Mouse (Mus musculus) limb, embryonic 11.5 days (tissue): ENCODE measurements around the gene Mto1. TPM values are rescaled to one million over a fixed set of nuclear protein-coding genes. Genes with fewer than 3 reads are reported as not detected.
"Not testable (repeated sequence)": the region's sequence is repeated elsewhere in the genome, so short reads cannot be mapped to it uniquely, and the experiment has no call there.

ENCODE experiments used
- ATAC-seq: fragments of 200-750 bp; cut with Nextera tagmentation; 2 replicates; pipeline ENCODE4 v1.8.0; 2017; ENCODE audit warnings: low read depth; ENCODE audit not compliant: insufficient number of reproducible peaks, low FRiP score, low TSS enrichment
- DNase-seq: peaks from one replicate; pipeline ENCODE4 v3.0.0-alpha.2; 2015; ENCODE audit warnings: low spot score
- H3K27ac ChIP-seq: fragments of 300-500 bp; sonication (generic); replicated peaks from 2 replicates; pipeline ENCODE4 v1.5.1; 2014; ENCODE audit warnings: low read depth, mild to moderate bottlenecking, low read length
- H3K27me3 ChIP-seq: fragments of 300-500 bp; sonication (generic); 2 replicates; pipeline ENCODE4 v1.6.1; 2014; ENCODE audit warnings: mild to moderate bottlenecking, low read length, mixed read lengths; ENCODE audit not compliant: control insufficient read depth, insufficient read depth
- H3K36me3 ChIP-seq: fragments of 300-500 bp; sonication (generic); 2 replicates; pipeline ENCODE4 v1.6.1; 2014; ENCODE audit warnings: mild to moderate bottlenecking, low read length, moderate library complexity, mixed read lengths; ENCODE audit not compliant: control insufficient read depth, insufficient read depth
- H3K4me1 ChIP-seq: fragments of 300-500 bp; sonication (generic); 2 replicates; pipeline ENCODE4 v1.6.1; 2014; ENCODE audit warnings: low read length, mixed read lengths; ENCODE audit not compliant: control insufficient read depth, insufficient read depth
- H3K4me2 ChIP-seq: fragments of 300-500 bp; sonication (generic); 2 replicates; pipeline ENCODE4 v1.6.1; 2014; ENCODE audit warnings: low read depth, mild to moderate bottlenecking, moderate library complexity; ENCODE audit not compliant: severe bottlenecking
- H3K4me3 ChIP-seq: fragments of 300-500 bp; sonication (generic); 2 replicates; pipeline ENCODE4 v1.5.1; 2014; ENCODE audit warnings: low read depth, low read length
- H3K9ac ChIP-seq: fragments of 300-500 bp; sonication (generic); 2 replicates; pipeline ENCODE4 v1.6.1; 2014; ENCODE audit warnings: mild to moderate bottlenecking, low read length
- H3K9me3 ChIP-seq: fragments of 300-500 bp; sonication (generic); 2 replicates; pipeline ENCODE4 v1.6.1; 2016; ENCODE audit warnings: low read length; ENCODE audit not compliant: control insufficient read depth
- WGBS: fragments of 180-500 bp; shearing (Covaris S2); extraction: QIAGEN DNeasy Blood & Tissue Kit; methylation state at CpG from one replicate; pipeline ENCODE4 v1.1.7; 2014; 5-methylcytosine and 5-hydroxymethylcytosine counted together
- polyA plus RNA-seq: library from polyadenylated mRNA; unstranded; fragments of >200 nt; fragmentation: Nextera tagmentation; extraction: Ambion mirVana; gene quantifications from 2 replicates; pipeline ENCODE4 v1.2.1, GENCODE M21; 2014

Gene Mto1
- polyA plus RNA-seq, 1 experiment from 2014 or later: 22.6 TPM

DNA sequence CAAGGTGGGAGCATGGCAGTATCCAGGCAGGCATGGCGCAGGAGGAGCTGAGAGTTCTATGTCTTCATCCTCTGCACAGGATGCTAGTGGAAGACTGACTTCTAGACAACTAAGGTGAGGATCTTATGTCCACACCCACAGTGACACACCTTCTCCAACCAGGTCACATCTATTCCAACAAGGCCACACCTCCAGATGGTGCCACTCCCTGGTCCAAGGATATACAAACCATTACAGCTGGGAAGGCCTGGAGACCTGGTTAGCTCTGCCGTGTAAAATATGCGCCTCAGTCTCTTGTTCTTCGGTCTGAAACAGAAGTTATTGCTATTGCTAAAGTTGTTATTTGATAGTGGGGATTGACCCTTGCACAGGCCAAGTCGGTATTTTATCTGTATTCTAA lies 40.0 kb downstream of the Mto1 start:
- ATAC-seq, H3K36me3 ChIP-seq, H3K4me1 ChIP-seq, H3K27me3 ChIP-seq, H3K9me3 ChIP-seq, H3K4me2 ChIP-seq, H3K9ac ChIP-seq, H3K4me3 ChIP-seq, DNase-seq, H3K27ac ChIP-seq: not testable (repeated sequence)
- 90% methylated on average over 5 of the region's 5 CpGs for WGBS

DNA sequence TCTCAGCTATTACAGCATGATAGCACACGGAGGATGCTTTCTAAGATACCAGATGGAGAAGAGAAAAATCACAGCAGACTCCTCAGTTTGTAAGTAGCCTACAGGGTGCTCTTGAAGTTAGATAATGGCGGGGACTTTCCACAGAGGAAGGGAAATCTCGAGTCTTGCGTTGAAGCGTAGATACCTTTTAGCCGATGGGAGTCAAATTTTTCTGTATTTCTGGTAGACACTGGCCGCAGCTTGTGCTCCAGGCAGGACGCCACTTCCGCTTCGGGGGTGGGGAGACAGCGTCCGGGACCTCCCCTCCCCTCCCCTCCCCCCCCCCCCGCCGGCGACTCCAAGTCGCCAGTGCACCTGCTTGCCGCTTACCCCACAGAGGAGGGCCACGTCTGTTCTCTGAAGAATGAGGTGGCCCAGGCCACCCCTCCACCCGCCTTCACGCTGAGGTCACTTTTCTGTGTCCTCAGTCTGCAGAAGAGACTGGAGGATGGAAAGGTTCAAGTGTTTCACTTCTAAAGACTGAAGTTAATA lies 40.9 kb downstream of the Mto1 start, which contains the start of gene Eef1a1:
Gene Eef1a1, minus strand, starts transcription at position 262 of the 531 bp plus-strand sequence.
- H3K36me3 ChIP-seq: no peaks in the 10 kb centered on the region
- ATAC-seq (no peak), DNase-seq (peak; percentile 65)
- WGBS: 5% methylated on average over 17 of the region's 20 CpGs
- H3K4me3 ChIP-seq: peak within 1 kb of the TSS; percentile 28
- H3K27ac ChIP-seq: no peak within 1 kb of the TSS
- H3K9me3 ChIP-seq: no peaks in the 10 kb centered on the region
- peak within 1 kb of the TSS; percentile 47; the same call in 1 of the 2 replicates for H3K9ac ChIP-seq
- H3K27me3 ChIP-seq: no peaks in the 10 kb centered on the region
- peak within 1 kb of the TSS; percentile 47 for H3K4me2 ChIP-seq
- peaks cover 7% of the 10 kb centered on the region; the same call in 1 of the 2 replicates for H3K4me1 ChIP-seq

DNA sequence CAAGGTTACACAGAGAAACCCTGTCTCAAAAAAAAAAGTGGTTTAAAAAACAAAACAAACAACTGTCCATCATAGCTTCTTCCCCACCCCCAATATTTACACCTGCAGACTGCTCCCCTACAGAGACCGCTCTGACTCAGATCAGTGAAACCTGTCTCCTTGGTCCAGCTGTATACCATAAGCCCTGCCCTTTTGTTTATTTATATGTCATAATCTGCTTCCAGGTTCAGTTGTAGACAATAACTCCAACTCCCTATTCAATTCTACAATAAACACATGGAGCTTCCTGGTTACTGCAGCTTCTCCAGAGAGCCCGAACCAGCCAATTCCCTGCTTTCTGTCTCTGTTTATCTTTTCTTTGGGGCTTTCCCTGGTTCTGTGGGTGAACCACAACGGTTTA lies 43.2 kb downstream of the Mto1 start:
- Histone ChIP-seq H3K9me3 (no peaks in the 10 kb centered on the region), H3K4me1 (peaks cover 7% of the 10 kb centered on the region; the same call in 1 of the 2 replicates), H3K9ac (no peak overlapping the region), H3K4me3 (no peak overlapping the region), H3K27ac (no peak overlapping the region), H3K36me3 (no peaks in the 10 kb centered on the region), H3K4me2 (no peak overlapping the region), H3K27me3 (no peaks in the 10 kb centered on the region)
- ATAC-seq (no peak), DNase-seq (no peak)
- WGBS: 85% methylated on average over 3 of the region's 3 CpGs

DNA sequence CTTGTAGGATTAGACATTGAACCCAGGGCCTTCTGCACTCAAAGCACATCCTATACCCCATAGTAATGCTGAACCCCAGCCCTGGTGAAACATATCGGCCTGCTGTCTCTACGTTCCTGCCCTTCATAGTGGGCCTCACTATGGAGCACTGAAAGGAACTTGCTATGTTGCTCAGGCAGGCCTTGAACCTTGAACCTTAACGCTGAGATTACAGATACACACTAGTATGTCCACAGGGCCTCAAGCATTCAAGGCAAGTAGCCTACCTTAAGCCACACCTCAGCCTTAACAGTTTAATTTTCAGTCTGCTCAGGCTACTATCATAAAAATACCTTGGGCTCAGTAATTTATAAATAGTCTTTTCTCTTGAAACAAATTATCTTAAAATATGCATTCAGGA lies 44.2 kb downstream of the Mto1 start:
- H3K36me3 ChIP-seq: no peaks in the 10 kb centered on the region
- WGBS: 92% methylated on average over 3 of the region's 3 CpGs
- H3K4me2 ChIP-seq: no peak overlapping the region
- DNase-seq (no peak), ATAC-seq (no peak)
- no peak overlapping the region for H3K27ac ChIP-seq
- peaks cover 7% of the 10 kb centered on the region; the same call in 1 of the 2 replicates for H3K4me1 ChIP-seq
- H3K27me3 ChIP-seq: no peaks in the 10 kb centered on the region
- H3K9ac ChIP-seq: no peak overlapping the region
- no peaks in the 10 kb centered on the region for H3K9me3 ChIP-seq
- no peak overlapping the region for H3K4me3 ChIP-seq

DNA sequence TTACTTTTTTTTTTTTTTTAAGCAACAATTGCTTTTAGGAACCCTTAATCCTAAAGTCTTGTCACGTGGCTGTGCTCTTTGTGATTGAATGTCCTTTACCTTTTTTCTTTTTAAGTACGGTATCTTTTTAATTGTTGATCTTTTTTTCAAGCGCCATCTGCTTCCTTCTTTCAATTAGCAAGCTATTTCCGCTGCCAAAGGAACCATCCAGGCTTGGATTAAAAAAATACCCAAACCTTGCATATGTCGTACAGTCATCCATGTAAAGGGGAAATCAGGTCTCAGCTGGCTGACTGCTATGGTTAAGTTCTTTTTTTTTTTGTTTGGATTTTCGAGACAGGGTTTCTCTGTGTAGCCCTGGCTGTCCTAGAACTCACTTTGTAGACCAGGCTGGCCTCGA lies 45.2 kb downstream of the Mto1 start:
- no peaks in the 10 kb centered on the region for H3K27me3 ChIP-seq
- no peak overlapping the region for H3K9ac ChIP-seq
- DNase-seq (no peak), ATAC-seq (no peak)
- peaks cover 7% of the 10 kb centered on the region; the same call in 1 of the 2 replicates for H3K4me1 ChIP-seq
- 90% methylated on average over 7 of the region's 7 CpGs for WGBS
- no peaks in the 10 kb centered on the region for H3K9me3 ChIP-seq
- H3K4me2 ChIP-seq: no peak overlapping the region
- H3K27ac ChIP-seq: no peak overlapping the region
- no peaks in the 10 kb centered on the region for H3K36me3 ChIP-seq
- H3K4me3 ChIP-seq: no peak overlapping the region

DNA sequence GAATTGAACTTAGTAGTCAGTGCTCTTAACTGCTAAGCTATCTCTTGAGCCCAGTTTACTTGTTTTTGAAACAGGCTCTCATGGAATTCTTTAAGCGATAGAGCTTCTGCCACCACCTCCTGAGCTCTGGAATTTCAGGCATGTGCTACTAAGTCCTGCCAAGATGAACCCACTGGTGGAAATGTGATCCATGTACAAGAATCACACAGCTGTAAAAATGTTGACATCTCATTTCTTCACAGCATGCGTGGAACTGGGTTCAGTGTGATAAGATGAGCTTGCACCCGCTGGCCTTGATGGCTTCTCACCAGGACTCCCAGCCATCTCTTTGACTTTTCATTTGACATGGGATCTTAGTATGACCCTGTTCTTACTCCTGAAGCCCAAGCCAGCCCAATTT lies 52.4 kb downstream of the Mto1 start:
- 82% methylated on average over 3 of the region's 3 CpGs for WGBS
- Histone ChIP-seq H3K4me2 (no peak overlapping the region), H3K27me3 (no peaks in the 10 kb centered on the region), H3K9ac (no peak overlapping the region), H3K27ac (no peak overlapping the region), H3K36me3 (no peaks in the 10 kb centered on the region), H3K4me3 (no peak overlapping the region), H3K9me3 (no peaks in the 10 kb centered on the region), H3K4me1 (no peaks in the 10 kb centered on the region)
- ATAC-seq (no peak), DNase-seq (no peak)

DNA sequence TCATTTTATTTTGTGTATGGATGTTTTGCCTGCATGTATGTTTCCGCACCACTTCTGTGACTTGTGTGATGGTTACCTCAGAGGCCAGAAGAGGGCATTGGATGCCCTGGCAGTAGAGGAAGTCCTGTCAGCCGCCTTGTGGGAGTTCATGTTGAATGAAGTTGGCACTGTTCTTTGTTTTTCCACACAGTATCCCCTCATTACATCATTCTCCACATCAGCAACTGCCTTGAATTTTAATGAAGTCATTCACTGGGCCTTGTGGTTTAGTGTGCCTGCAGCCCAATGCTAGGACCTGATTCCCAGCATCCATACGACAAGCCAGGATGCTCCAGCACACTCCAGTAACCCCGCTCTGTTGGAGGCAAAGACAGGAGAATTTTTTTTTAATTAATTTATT lies 53.3 kb downstream of the Mto1 start:
- H3K4me1 ChIP-seq: no peaks in the 10 kb centered on the region
- H3K27me3 ChIP-seq: no peaks in the 10 kb centered on the region
- ATAC-seq (no peak), DNase-seq (no peak)
- H3K36me3 ChIP-seq: no peaks in the 10 kb centered on the region
- H3K27ac ChIP-seq: no peak overlapping the region
- no peaks in the 10 kb centered on the region for H3K9me3 ChIP-seq
- 90% methylated on average over 4 of the region's 4 CpGs for WGBS
- H3K4me2 ChIP-seq: no peak overlapping the region
- H3K4me3 ChIP-seq: no peak overlapping the region
- H3K9ac ChIP-seq: no peak overlapping the region

DNA sequence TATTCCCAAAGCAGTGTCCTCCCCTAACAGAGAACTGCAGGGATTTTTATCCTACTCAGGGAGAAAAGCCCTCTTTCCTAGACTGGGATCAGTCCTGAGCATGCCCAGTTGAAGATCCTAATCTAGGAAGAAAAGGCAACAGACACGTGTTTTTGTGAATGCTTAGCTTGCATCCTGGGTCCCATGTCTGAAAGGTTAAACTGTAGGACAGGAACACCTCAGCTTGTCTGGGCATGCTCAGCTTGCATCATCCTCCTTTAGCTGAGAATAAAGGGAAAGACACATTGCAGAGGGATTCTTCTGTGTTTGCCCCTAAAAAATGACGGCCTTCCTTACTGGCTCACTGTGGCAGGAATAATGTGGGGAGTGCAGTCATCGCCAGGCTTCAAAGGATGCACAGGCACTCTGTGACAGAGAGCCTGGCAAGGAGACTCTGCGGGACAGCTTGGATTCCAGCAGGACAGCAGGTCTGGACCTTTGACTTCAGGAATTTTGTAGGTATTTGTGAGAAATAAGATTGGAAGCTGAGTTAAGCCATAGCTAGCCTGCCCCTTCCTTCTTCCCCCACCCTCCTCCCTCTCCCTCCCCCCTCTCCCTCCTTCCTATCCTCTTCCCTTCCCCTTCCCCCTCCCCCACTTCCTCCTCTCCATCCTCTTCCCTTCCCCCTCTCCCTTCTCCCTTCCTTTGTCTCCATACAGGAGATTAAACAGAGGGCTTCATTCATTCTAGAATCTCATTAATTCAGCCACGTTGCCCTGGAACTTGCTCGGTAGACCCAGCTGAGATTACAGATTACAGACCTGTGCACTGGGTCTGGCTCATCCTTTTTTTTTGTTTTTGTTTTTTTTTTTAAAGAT lies 55.4 kb downstream of the Mto1 start:
- no peak overlapping the region for H3K9ac ChIP-seq
- no peak overlapping the region for H3K27ac ChIP-seq
- no peaks in the 10 kb centered on the region for H3K9me3 ChIP-seq
- ATAC-seq (peak; percentile 41; the same call in 1 of the 2 replicates), DNase-seq (peak; percentile 28)
- no peak overlapping the region for H3K4me2 ChIP-seq
- H3K4me3 ChIP-seq: no peak overlapping the region
- 16% methylated on average over 6 of the region's 6 CpGs for WGBS
- no peaks in the 10 kb centered on the region for H3K27me3 ChIP-seq
- no peaks in the 10 kb centered on the region for H3K36me3 ChIP-seq
- no peaks in the 10 kb centered on the region for H3K4me1 ChIP-seq
